In genomic region chr8:84349526-84349925, GRCm38 (mm10) we compare ENCODE assay signal across 9 mouse cellular contexts. TPM values are rescaled to one million over a fixed set of nuclear protein-coding genes. Genes with fewer than 3 reads are reported as not detected.
"Had no signal": no experiment of that assay in that cellular context is flagged by ENCODE, and none has a peak within 500 bp of the region (broad histone marks: within the 10 kb centered on the region; RNA-seq: fewer than 3 reads in every experiment).

No protein-coding gene starts in this region.

- DNase-seq: lung, adult 18-20 months; lung, embryonic 14.5 days; lung, postnatal 10 days; lung, postnatal 36 days; right cerebral cortex, postnatal 14 days; thymus, adult 2 months; thymus, postnatal 25 days; thymus, postnatal 4 days had no signal

RNA-seq across cellular contexts. Expression of gene Cacna1a, which starts 38.7 kb away (rescaled TPM):
- total RNA-seq: monocyte, adult 5-6 weeks had no signal
